In the genomic region with DNA sequence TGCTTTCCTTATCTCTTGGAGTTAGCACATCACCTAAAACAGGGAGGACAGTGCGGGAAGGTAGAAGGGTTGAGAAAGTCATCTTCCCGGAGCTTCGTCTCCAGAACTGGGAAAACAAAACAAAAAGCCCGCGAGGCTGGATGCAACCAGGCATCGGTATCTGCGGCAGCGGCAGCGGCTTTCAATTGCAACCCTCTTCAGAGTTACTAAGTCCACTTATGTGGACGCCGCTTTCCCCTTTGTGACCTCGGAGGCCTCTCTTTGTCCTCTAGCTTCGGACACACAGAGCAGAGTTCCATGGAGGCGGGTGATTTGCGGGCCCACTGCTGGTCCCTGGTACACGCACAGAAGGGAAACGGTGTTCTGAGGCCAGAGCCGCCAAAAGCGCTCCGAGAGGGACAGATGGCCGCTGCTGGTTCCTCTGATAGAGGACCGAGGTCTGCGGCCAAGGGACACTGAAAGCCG, we compare ENCODE assay signal across 12 mouse cellular contexts. TPM values are rescaled to one million over a fixed set of nuclear protein-coding genes. Genes with fewer than 3 reads are reported as not detected.
A peak's percentile ranks its signal among the peaks of the same experiment; 100 is the strongest.
DNase-seq lines count a peak whose midpoint lies in the region; ATAC-seq lines count a peak whose summit lies in the region.
"Had no signal": no experiment of that assay in that cellular context is flagged by ENCODE, and none has a peak within 500 bp of the region (broad histone marks: within the 10 kb centered on the region; RNA-seq: fewer than 3 reads in every experiment).

No protein-coding gene starts in this region.

- H3K9me3 ChIP-seq in kidney, embryonic 15.5 days (replicated peaks) = no peaks in the 10 kb centered on the region
- no peaks in the 10 kb centered on the region for H3K9me3 ChIP-seq in limb, embryonic 13.5 days

- no peaks in the 10 kb centered on the region for H3K36me3 ChIP-seq in kidney, embryonic 15.5 days
- H3K36me3 ChIP-seq in limb, embryonic 13.5 days = no peaks in the 10 kb centered on the region
- H3K36me3 ChIP-seq: G1E had no signal

- H3K4me2 ChIP-seq in kidney, embryonic 15.5 days = peak overlapping the region; percentile 29
- H3K4me2 ChIP-seq in limb, embryonic 13.5 days (replicated peaks) = 0 out of 2 replicates have a peak overlapping the region, but pooled peaks have one; percentile 5

- H3K4me1 ChIP-seq in kidney, embryonic 15.5 days = peaks cover 54% of the 10 kb centered on the region
- peaks cover 32% of the 10 kb centered on the region for H3K4me1 ChIP-seq in limb, embryonic 13.5 days

- H3K9ac ChIP-seq in kidney, embryonic 15.5 days = no peak overlapping the region
- H3K9ac ChIP-seq in limb, embryonic 13.5 days = no peak overlapping the region

- H3K27ac ChIP-seq in kidney, embryonic 15.5 days = no peak overlapping the region
- H3K27ac ChIP-seq in limb, embryonic 13.5 days = no peak overlapping the region

- no peak for ATAC-seq in kidney, embryonic 15.5 days (replicated peaks; ENCODE audit: low FRiP score)
- ATAC-seq in cerebellum, adult (ENCODE audit: insufficient number of reproducible peaks, low FRiP score, low TSS enrichment) = peak; percentile 54
- no peak for ATAC-seq in limb, embryonic 13.5 days (ENCODE audit: low FRiP score, low read depth)
- ATAC-seq in CD4-positive, CD25-positive, alpha-beta regulatory T cell, adult 4 months = no peak

- no peak overlapping the region for H3K4me3 ChIP-seq in kidney, embryonic 15.5 days (replicated peaks)
- 0 out of 2 replicates have a peak overlapping the region, but pooled peaks have one; percentile 7 for H3K4me3 ChIP-seq in limb, embryonic 13.5 days

- 1% methylated on average over 24 of the region's 24 CpGs for WGBS in kidney, embryonic 15.5 days
- WGBS in limb, embryonic 13.5 days = under 1% methylated on average over 24 of the region's 24 CpGs

- peaks cover 99% of the 10 kb centered on the region for H3K27me3 ChIP-seq in kidney, embryonic 15.5 days
- H3K27me3 ChIP-seq in limb, embryonic 13.5 days = peaks cover 99% of the 10 kb centered on the region

- no peak for DNase-seq in kidney, postnatal 10 days
- DNase-seq in embryo, embryonic 10.5 days (ENCODE audit: low spot score) = peak; percentile 64
- DNase-seq in ovary, postnatal 10 days (ENCODE audit: low spot score) = no peak
- no peak for DNase-seq in thymus, postnatal 36 days
- DNase-seq: lung, postnatal 36 days; right cerebral cortex, postnatal 14 days had no signal

RNA-seq across cellular contexts. Expression of gene En2, which starts 3.5 kb away (rescaled TPM):
- polyA plus RNA-seq in kidney, embryonic 15.5 days (2015; fragmentation: Nextera tagmentation; extraction: Ambion mirVana) = 0.09 and 0.15 TPM in 2 replicates
- polyA plus RNA-seq in limb, embryonic 13.5 days (2015; fragmentation: Nextera tagmentation; extraction: Ambion mirVana) = not detected in 2 replicates
- polyA plus RNA-seq in CD4-positive, CD25-positive, alpha-beta regulatory T cell, adult 4 months (2017; shearing (Covaris generic)) = not detected
- polyA plus RNA-seq: G1E; large intestine, adult 2 months had no signal
